Mouse (Mus musculus): ENCODE data around the gene Slc23a4.

- TF ChIP-seq CTCF (conservative IDR thresholded peaks at IDR 0.05; ENCODE audit: low read length) (no peak), POU5F1 (IDR thresholded peaks at IDR 0.05; ENCODE audit: borderline replicate concordance, low read length) (no peak)
These were observed 17.0 kb downstream of the Slc23a4 start for GRCm38 (mm10) chr6:34971181-34971580.
